Mouse (Mus musculus): ENCODE data around the gene Tor3a. TPM values are rescaled to one million over a fixed set of nuclear protein-coding genes. Genes with fewer than 3 reads are reported as not detected.

Gene Tor3a
- total and polyA plus RNA-seq, 3 experiments: 6.7 to 9.4 TPM; not detected in 1

GRCm38 (mm10) chr1:156616989-156617598 is 57.1 kb downstream of the Tor3a start:
- peaks cover 12% of the 10 kb centered on the region for H3K79me2 ChIP-seq (ENCODE audit: control insufficient read depth, insufficient read depth, low read length, poor library complexity)
- peak; percentile 32 for DNase-seq (ENCODE audit: low read depth, low spot score)
- no peaks in the 10 kb centered on the region for H3K9me3 ChIP-seq (replicated peaks; ENCODE audit: insufficient read depth, low read length)
- no peaks in the 10 kb centered on the region for H3K27me3 ChIP-seq (ENCODE audit: control insufficient read depth in 1 of 2, insufficient read depth in 2 of 2, low read length in 2 of 2)
- TF ChIP-seq RAD21 (IDR thresholded peaks at IDR 0.05; ENCODE audit: low read depth, low read length): no peak
- no peak for TF ChIP-seq ZC3H11A (IDR thresholded peaks at IDR 0.05; ENCODE audit: low read depth, low read length)
- TF ChIP-seq ETS1 (IDR thresholded peaks at IDR 0.05; ENCODE audit: low read depth, low read length): no peak
- TF ChIP-seq TCF12 (IDR thresholded peaks at IDR 0.05; ENCODE audit: low read depth, low read length): no peak
- TF ChIP-seq MAX (IDR thresholded peaks at IDR 0.05; ENCODE audit: low read length): no peak
- no peak for TF ChIP-seq USF1 (IDR thresholded peaks at IDR 0.05; ENCODE audit: low read depth, low read length)
- TF ChIP-seq HCFC1 (IDR thresholded peaks at IDR 0.05; ENCODE audit: low read depth, low read length): no peak
- no peak for TF ChIP-seq ZKSCAN1 (IDR thresholded peaks at IDR 0.05; ENCODE audit: low read depth, low read length)
- no peak for TF ChIP-seq USF2 (IDR thresholded peaks at IDR 0.05; ENCODE audit: borderline replicate concordance in 1 of 2, insufficient read depth in 1 of 2, low read depth in 1 of 2, low read length in 2 of 2)
- no peak for TF ChIP-seq KAT2A (conservative IDR thresholded peaks at IDR 0.05; ENCODE audit: low read depth, low read length)
- no peak for TF ChIP-seq JUND (IDR thresholded peaks at IDR 0.05; ENCODE audit: low read depth, low read length)
- no peak for TF ChIP-seq NRF1 (IDR thresholded peaks at IDR 0.05; ENCODE audit: insufficient read depth, low read depth, low read length, poor library complexity, severe bottlenecking)
- TF ChIP-seq ZNF384 (IDR thresholded peaks at IDR 0.05; ENCODE audit: low read depth, low read length): no peak
- H3K9ac ChIP-seq (ENCODE audit: control insufficient read depth, low read depth, low read length, poor library complexity, severe bottlenecking): no peak overlapping the region
- peaks cover 0 to 14% of the 10 kb centered on the region in 2 experiments; a peak in 2 of 4 replicates for H3K36me3 ChIP-seq (ENCODE audit: control insufficient read depth in 1 of 2, insufficient read depth in 2 of 2, low read length in 2 of 2)
- no peak overlapping the region for H3K4me3 ChIP-seq (ENCODE audit: control insufficient read depth in 1 of 2, insufficient read depth in 1 of 2, low read depth in 2 of 2, low read length in 2 of 2)
- H3K27ac ChIP-seq (ENCODE audit: control insufficient read depth, low read depth, low read length): no peak overlapping the region
- H3K4me1 ChIP-seq (ENCODE audit: control insufficient read depth in 1 of 2, insufficient read depth in 2 of 2, low read length in 2 of 2): peaks cover 6 to 17% of the 10 kb centered on the region in 2 experiments; a peak in 3 of 4 replicates

GRCm38 (mm10) chr1:156615381-156616133 is 58.6 kb downstream of the Tor3a start:
- Histone ChIP-seq H3K4me1 (ENCODE audit: control insufficient read depth in 1 of 2, insufficient read depth in 2 of 2, low read length in 2 of 2) (peaks cover 7 to 21% of the 10 kb centered on the region in 2 experiments), H3K27ac (ENCODE audit: control insufficient read depth, low read depth, low read length) (peak overlapping the region; percentile 82), H3K9ac (ENCODE audit: control insufficient read depth, low read depth, low read length, poor library complexity, severe bottlenecking) (peak overlapping the region; percentile 31), H3K4me3 (ENCODE audit: control insufficient read depth in 1 of 2, insufficient read depth in 1 of 2, low read depth in 2 of 2, low read length in 2 of 2) (peak overlapping the region; percentile 31 to 37), H3K79me2 (ENCODE audit: control insufficient read depth, insufficient read depth, low read length, poor library complexity) (peaks cover 14% of the 10 kb centered on the region), H3K9me3 (replicated peaks; ENCODE audit: insufficient read depth, low read length) (no peaks in the 10 kb centered on the region), H3K36me3 (ENCODE audit: control insufficient read depth in 1 of 2, insufficient read depth in 2 of 2, low read length in 2 of 2) (peaks cover 0 to 17% of the 10 kb centered on the region in 2 experiments; a peak in 2 of 4 replicates), H3K27me3 (ENCODE audit: control insufficient read depth in 1 of 2, insufficient read depth in 2 of 2, low read length in 2 of 2) (no peaks in the 10 kb centered on the region)
- DNase-seq (ENCODE audit: low read depth, low spot score): peak; percentile 90
- TF ChIP-seq ELF1 (IDR thresholded peaks at IDR 0.05; ENCODE audit: low read depth, low read length): no peak
- TF ChIP-seq GATA1 (IDR thresholded peaks at IDR 0.05; ENCODE audit: low read depth, low read length): peak; percentile 14; the same call in 1 of the 2 replicates
- TF ChIP-seq SIN3A (IDR thresholded peaks at IDR 0.05; ENCODE audit: low read length): peak; percentile 73; the same call in 1 of the 2 replicates
- no peak for TF ChIP-seq NRF1 (IDR thresholded peaks at IDR 0.05; ENCODE audit: insufficient read depth, low read depth, low read length, poor library complexity, severe bottlenecking)
- TF ChIP-seq RAD21 (IDR thresholded peaks at IDR 0.05; ENCODE audit: low read depth, low read length): no peak
- TF ChIP-seq MYB (IDR thresholded peaks at IDR 0.05; ENCODE audit: low read depth, low read length): no peak
- TF ChIP-seq TAL1 (IDR thresholded peaks at IDR 0.05; ENCODE audit: low read length): no peak
- TF ChIP-seq MEF2A (IDR thresholded peaks at IDR 0.05; ENCODE audit: extremely low read depth, insufficient replicate concordance, low read depth, low read length, poor library complexity, severe bottlenecking): peak; percentile 44; the same call in 1 of the 2 replicates
- TF ChIP-seq GABPA (IDR thresholded peaks at IDR 0.05; ENCODE audit: low read depth, low read length): no peak
- peak; percentile 81 for TF ChIP-seq USF1 (IDR thresholded peaks at IDR 0.05; ENCODE audit: low read depth, low read length)
- TF ChIP-seq MAX (IDR thresholded peaks at IDR 0.05; ENCODE audit: low read length): peak; percentile 80
- no peak for TF ChIP-seq MAZ (IDR thresholded peaks at IDR 0.05; ENCODE audit: low read depth, low read length)
- peak; percentile 84 for TF ChIP-seq MYC (IDR thresholded peaks at IDR 0.05; ENCODE audit: low read depth, low read length)
- no peak; the same call in 1 of the 2 replicates for TF ChIP-seq NELFE (IDR thresholded peaks at IDR 0.05; ENCODE audit: low read depth, low read length)
- 0 out of 2 replicates have a peak, but pooled peaks have one; percentile 13 for TF ChIP-seq TCF12 (IDR thresholded peaks at IDR 0.05; ENCODE audit: low read depth, low read length)
- peak; percentile 58 for TF ChIP-seq TBP (IDR thresholded peaks at IDR 0.05; ENCODE audit: low read depth, low read length)
- TF ChIP-seq ZMIZ1 (IDR thresholded peaks at IDR 0.05; ENCODE audit: low read depth, low read length): no peak
- peak; percentile 27 to 48; a peak in 1 of 4 replicates for TF ChIP-seq POLR2A (IDR thresholded peaks at IDR 0.05; ENCODE audit: control insufficient read depth in 1 of 2, insufficient read depth in 1 of 2, low read depth in 1 of 2, low read length in 2 of 2, poor library complexity in 1 of 2)
- peak; percentile 96 for TF ChIP-seq MXI1 (IDR thresholded peaks at IDR 0.05; ENCODE audit: low read depth, low read length)
- peak; percentile 49; the same call in 1 of the 2 replicates for TF ChIP-seq ETS1 (IDR thresholded peaks at IDR 0.05; ENCODE audit: low read depth, low read length)
- no peak for TF ChIP-seq SMC3 (IDR thresholded peaks at IDR 0.05; ENCODE audit: low read depth, low read length)
